Mouse (Mus musculus) stomach, embryonic 14.5 days (tissue): ENCODE results near the gene Usp24. TPM values are rescaled to one million over a fixed set of nuclear protein-coding genes. Genes with fewer than 3 reads are reported as not detected.

Experiments
- polyA plus RNA-seq: library from polyadenylated mRNA; unstranded; fragments of >200 nt; fragmentation: Nextera tagmentation; extraction: Ambion mirVana; gene quantifications from 2 replicates; pipeline ENCODE4 v1.2.1, GENCODE M21; 2014

The Usp24 gene
- polyA plus RNA-seq, 1 experiment from 2014 or later, result 12.0 TPM

Other genes with a start within 250 kb of the Usp24 start
- gene Pcsk9, start 148.1 kb downstream of the Usp24 start, polyA plus RNA-seq, result 7.7 and 7.9 TPM in 2 replicates
- not detected in 2 replicates for gene Bsnd, start 176.1 kb downstream of the Usp24 start, polyA plus RNA-seq
- 29.8 and 32.4 TPM in 2 replicates for gene Dhcr24, start 244.8 kb downstream of the Usp24 start, polyA plus RNA-seq